Comparison of ENCODE assay signal across 8 mouse cellular contexts in genomic region chr6:31398431-31399205, GRCm38 (mm10). TPM values are rescaled to one million over a fixed set of nuclear protein-coding genes. Genes with fewer than 3 reads are reported as not detected.
DNase-seq lines count a peak whose midpoint lies in the region; ATAC-seq lines count a peak whose summit lies in the region.

Mkln1 (plus strand) TSS chr6:31398735.

- H3K4me2 ChIP-seq in hindbrain, embryonic 13.5 days = peak within 1 kb of the TSS; percentile 96

- peak within 1 kb of the TSS; percentile 96 for H3K27ac ChIP-seq in hindbrain, embryonic 13.5 days

- WGBS in hindbrain, embryonic 13.5 days = under 1% methylated on average over 61 of the region's 65 CpGs

- ATAC-seq in hindbrain, embryonic 13.5 days (ENCODE audit: low FRiP score) = peak; percentile 98

- peak; percentile 95 for DNase-seq in NIH3T3 (ENCODE audit: low read depth)
- DNase-seq in cerebellum, postnatal 10 days = peak; percentile 94 to 96
- peak; percentile 76 to 88 for DNase-seq in frontal cortex, postnatal 14 days (ENCODE audit: low spot score in 2 of 2)
- peak; percentile 81 to 84 for DNase-seq in layer of hippocampus, postnatal 25 days (ENCODE audit: extremely low spot score in 1 of 2, low spot score in 1 of 2)
- DNase-seq in lung, postnatal 25 days (ENCODE audit: low spot score) = peak; percentile 92
- DNase-seq in retina, embryonic 14.5 days (ENCODE audit: low spot score) = peak; percentile 92
- DNase-seq in thymus, postnatal 4 days = peak; percentile 93

- H3K4me1 ChIP-seq in hindbrain, embryonic 13.5 days (replicated peaks) = peaks cover 39% of the 10 kb centered on the region

- peak within 1 kb of the TSS; percentile 96 for H3K4me3 ChIP-seq in hindbrain, embryonic 13.5 days

- no peaks in the 10 kb centered on the region for H3K9me3 ChIP-seq in hindbrain, embryonic 13.5 days

- H3K36me3 ChIP-seq in hindbrain, embryonic 13.5 days = no peaks in the 10 kb centered on the region

- H3K9ac ChIP-seq in hindbrain, embryonic 13.5 days = peak within 1 kb of the TSS; percentile 97

- H3K27me3 ChIP-seq in hindbrain, embryonic 13.5 days = no peaks in the 10 kb centered on the region

RNA-seq across cellular contexts. Expression of gene Mkln1, which starts in this region (rescaled TPM):
- 145 and 156 TPM in 2 replicates for polyA plus RNA-seq in hindbrain, embryonic 13.5 days (2015; fragmentation: Nextera tagmentation; extraction: Ambion mirVana)
- total RNA-seq in layer of hippocampus, postnatal 25 days (2021) = 100 to 1,000 TPM; 141 to 142 TPM

Comparison
In these comparisons a context has a peak if more than half of its experiments do, and no peak if none do; other contexts are left out.
1. Peak in every context shown above with its lines: DNase-seq, ATAC-seq, H3K4me3 ChIP-seq and H3K27ac ChIP-seq.